Mouse (Mus musculus) neural tube, embryonic 14.5 days (tissue): ENCODE results near the gene Tmem260. TPM values are rescaled to one million over a fixed set of nuclear protein-coding genes. Genes with fewer than 3 reads are reported as not detected.
A peak's percentile ranks its signal among the peaks of the same experiment; 100 is the strongest.

Experiments used
- ATAC-seq: fragments of 200-750 bp; cut with Nextera tagmentation; 2 replicates; pipeline ENCODE4 v1.8.0; 2017; ENCODE audit warnings: low read depth, mild to moderate bottlenecking, moderate TSS enrichment, moderate library complexity
- H3K27ac ChIP-seq: fragments of 300-500 bp; sonication (generic); 2 replicates; pipeline ENCODE4 v1.5.1; 2014; ENCODE audit warnings: low read depth, mild to moderate bottlenecking, control low read depth, low read length, moderate library complexity, mixed read lengths
- H3K27me3 ChIP-seq: fragments of 300-500 bp; sonication (generic); 2 replicates; pipeline ENCODE4 v1.6.1; 2014; ENCODE audit warnings: low read length; ENCODE audit not compliant: control insufficient read depth, insufficient read depth
- H3K36me3 ChIP-seq: fragments of 300-500 bp; sonication (generic); 2 replicates; pipeline ENCODE4 v1.6.1; 2014; ENCODE audit warnings: low read length, mixed read lengths; ENCODE audit not compliant: control insufficient read depth, insufficient read depth
- H3K4me1 ChIP-seq: fragments of 300-500 bp; sonication (generic); 2 replicates; pipeline ENCODE4 v1.6.1; 2014; ENCODE audit warnings: low read length; ENCODE audit not compliant: control insufficient read depth, insufficient read depth
- H3K4me2 ChIP-seq: fragments of 300-500 bp; sonication (generic); 2 replicates; pipeline ENCODE4 v1.6.1; 2014; ENCODE audit warnings: mild to moderate bottlenecking, low read depth, low read length, control low read depth
- H3K4me3 ChIP-seq: fragments of 300-500 bp; sonication (generic); 2 replicates; pipeline ENCODE4 v1.5.1; 2014; ENCODE audit warnings: low read depth, low read length, control low read depth, mixed read lengths
- H3K9ac ChIP-seq: fragments of 300-500 bp; sonication (generic); replicated peaks from 2 replicates; pipeline ENCODE4 v1.6.1; 2014; ENCODE audit warnings: low read depth, mild to moderate bottlenecking, control low read depth, low read length, mixed read lengths
- H3K9me3 ChIP-seq: fragments of 300-500 bp; sonication (generic); 2 replicates; pipeline ENCODE4 v1.6.1; 2016; ENCODE audit warnings: low read length; ENCODE audit not compliant: control insufficient read depth
- WGBS: fragments of 180-500 bp; shearing (Covaris S2); extraction: QIAGEN DNeasy Blood & Tissue Kit; methylation state at CpG from one replicate; pipeline ENCODE4 v1.1.7; 2014; 5-methylcytosine and 5-hydroxymethylcytosine counted together
- polyA plus RNA-seq: library from polyadenylated mRNA; unstranded; fragments of >200 nt; fragmentation: Nextera tagmentation; extraction: Ambion mirVana; gene quantifications from 2 replicates; pipeline ENCODE4 v1.2.1, GENCODE M21; 2014

The Tmem260 gene
- polyA plus RNA-seq, 1 experiment from 2014 or later, result 19.9 TPM

GRCm38 (mm10) chr14:48524135-48524534, 78.2 kb downstream of the Tmem260 start:
- Histone ChIP-seq H3K27me3 (no peaks in the 10 kb centered on the region; the same call in 1 of the 2 replicates), H3K4me1 (no peaks in the 10 kb centered on the region), H3K4me2 (no peak overlapping the region), H3K9me3 (no peaks in the 10 kb centered on the region), H3K27ac (no peak overlapping the region), H3K9ac (no peak overlapping the region), H3K36me3 (no peaks in the 10 kb centered on the region), H3K4me3 (no peak overlapping the region)
- ATAC-seq, result no peak
- WGBS, result 50% methylated on average over 9 of the region's 9 CpGs

- Histone ChIP-seq H3K36me3 (no peaks in the 10 kb centered on the region), H3K9ac (no peak overlapping the region), H3K27ac (no peak overlapping the region), H3K4me2 (no peak overlapping the region), H3K4me1 (no peaks in the 10 kb centered on the region), H3K27me3 (no peaks in the 10 kb centered on the region; the same call in 1 of the 2 replicates), H3K4me3 (no peak overlapping the region), H3K9me3 (no peaks in the 10 kb centered on the region)
- ATAC-seq, result no peak
- WGBS, result 64% methylated on average over 6 of the region's 6 CpGs
These were observed 79.1 kb downstream of the Tmem260 start for GRCm38 (mm10) chr14:48525055-48525454.

- 74% methylated on average over 10 of the region's 10 CpGs for WGBS
- Histone ChIP-seq H3K4me3 (no peak overlapping the region), H3K9me3 (no peaks in the 10 kb centered on the region), H3K9ac (no peak overlapping the region), H3K4me2 (no peak overlapping the region), H3K27ac (no peak overlapping the region), H3K27me3 (no peaks in the 10 kb centered on the region), H3K36me3 (no peaks in the 10 kb centered on the region), H3K4me1 (no peaks in the 10 kb centered on the region)
- no peak for ATAC-seq
These were observed 84.7 kb downstream of the Tmem260 start for GRCm38 (mm10) chr14:48530629-48531028.

- peak; percentile 63; the same call in 1 of the 2 replicates for ATAC-seq
- WGBS, result 60% methylated on average over 14 of the region's 14 CpGs
These were observed 92.2 kb downstream of the Tmem260 start for GRCm38 (mm10) chr14:48537795-48538766.

GRCm38 (mm10) chr14:48545166-48545565, 99.2 kb downstream of the Tmem260 start:
- no peaks in the 10 kb centered on the region for H3K36me3 ChIP-seq
- WGBS, result 88% methylated on average over 10 of the region's 10 CpGs
- no peaks in the 10 kb centered on the region for H3K4me1 ChIP-seq
- ATAC-seq, result no peak
- H3K4me3 ChIP-seq, result no peak overlapping the region
- no peaks in the 10 kb centered on the region for H3K9me3 ChIP-seq
- no peak overlapping the region for H3K9ac ChIP-seq
- no peaks in the 10 kb centered on the region; the same call in none of the 2 replicates for H3K27me3 ChIP-seq
- no peak overlapping the region for H3K4me2 ChIP-seq
- H3K27ac ChIP-seq, result no peak overlapping the region

More at GRCm38 (mm10) chr14:48537795-48538766, 92.2 kb downstream of the Tmem260 start:
- no peak overlapping the region for H3K27ac ChIP-seq
- H3K4me3 ChIP-seq, result no peak overlapping the region
- H3K4me2 ChIP-seq, result no peak overlapping the region
- no peaks in the 10 kb centered on the region; the same call in none of the 2 replicates for H3K27me3 ChIP-seq
- no peak overlapping the region for H3K9ac ChIP-seq
- no peaks in the 10 kb centered on the region for H3K9me3 ChIP-seq
- H3K36me3 ChIP-seq, result no peaks in the 10 kb centered on the region
- no peaks in the 10 kb centered on the region for H3K4me1 ChIP-seq

- H3K36me3 ChIP-seq, result no peaks in the 10 kb centered on the region
- H3K4me2 ChIP-seq, result no peak overlapping the region
- 94% methylated on average over 3 of the region's 3 CpGs for whole genome bisulfite sequencing
- no peak overlapping the region for H3K9ac ChIP-seq
- H3K4me1 ChIP-seq, result no peaks in the 10 kb centered on the region
- no peak overlapping the region for H3K27ac ChIP-seq
- no peak overlapping the region for H3K4me3 ChIP-seq
- ATAC-seq, result no peak
- no peaks in the 10 kb centered on the region for H3K9me3 ChIP-seq
- no peaks in the 10 kb centered on the region; the same call in 1 of the 2 replicates for H3K27me3 ChIP-seq
These were observed 100.1 kb downstream of the Tmem260 start for GRCm38 (mm10) chr14:48546009-48546408.

- H3K4me1 ChIP-seq, result no peaks in the 10 kb centered on the region
- no peaks in the 10 kb centered on the region for H3K36me3 ChIP-seq
- no peak overlapping the region for H3K27ac ChIP-seq
- no peak overlapping the region for H3K9ac ChIP-seq
- WGBS, result 84% methylated on average over 7 of the region's 7 CpGs
- no peak overlapping the region for H3K4me3 ChIP-seq
- no peak for ATAC-seq
- no peaks in the 10 kb centered on the region for H3K27me3 ChIP-seq
- H3K4me2 ChIP-seq, result no peak overlapping the region
- no peaks in the 10 kb centered on the region for H3K9me3 ChIP-seq
These were observed 103.8 kb downstream of the Tmem260 start for GRCm38 (mm10) chr14:48549703-48550102.

GRCm38 (mm10) chr14:48553216-48553615, 107.3 kb downstream of the Tmem260 start:
- no peaks in the 10 kb centered on the region for H3K27me3 ChIP-seq
- no peak overlapping the region for H3K9ac ChIP-seq
- H3K4me2 ChIP-seq, result no peak overlapping the region
- H3K4me3 ChIP-seq, result no peak overlapping the region
- no peak overlapping the region for H3K27ac ChIP-seq
- H3K36me3 ChIP-seq, result no peaks in the 10 kb centered on the region
- H3K9me3 ChIP-seq, result no peaks in the 10 kb centered on the region
- ATAC-seq, result no peak
- no peaks in the 10 kb centered on the region for H3K4me1 ChIP-seq
- 78% methylated on average over 4 of the region's 4 CpGs for WGBS

- ATAC-seq, result no peak
- 80% methylated on average over 9 of the region's 9 CpGs for WGBS
- H3K4me1 ChIP-seq, result no peaks in the 10 kb centered on the region
- no peak overlapping the region for H3K4me3 ChIP-seq
- H3K27ac ChIP-seq, result no peak overlapping the region
- no peak overlapping the region for H3K4me2 ChIP-seq
- no peaks in the 10 kb centered on the region for H3K27me3 ChIP-seq
- no peaks in the 10 kb centered on the region for H3K9me3 ChIP-seq
- no peaks in the 10 kb centered on the region for H3K36me3 ChIP-seq
- H3K9ac ChIP-seq, result no peak overlapping the region
These were observed 107.8 kb downstream of the Tmem260 start for GRCm38 (mm10) chr14:48553754-48554153.
